Mouse (Mus musculus): ENCODE data around the gene Rpusd1.
"Not testable (repeated sequence)": the region's sequence is repeated elsewhere in the genome, so short reads cannot be mapped to it uniquely, and the experiment has no call there.

Gene Rpusd1

GRCm38 (mm10) chr17:25735745-25736144 is 8.3 kb downstream of the Rpusd1 start, which contains the start of gene Mslnl:
Gene Mslnl (plus strand): TSS chr17:25736042.
- no peak for DNase-seq (ENCODE audit: low read depth, low spot score)

GRCm38 (mm10) chr17:25738861-25739260 is 11.4 kb downstream of the Rpusd1 start:
- DNase-seq (ENCODE audit: low read depth, low spot score), result no peak

- DNase-seq (ENCODE audit: low read depth, low spot score), result not testable (repeated sequence)
These were observed 14.0 kb downstream of the Rpusd1 start for GRCm38 (mm10) chr17:25741471-25741870.

- DNase-seq (ENCODE audit: low read depth, low spot score), result no peak
These were observed 16.4 kb downstream of the Rpusd1 start for GRCm38 (mm10) chr17:25743831-25744230.

GRCm38 (mm10) chr17:25744311-25744710 is 16.8 kb downstream of the Rpusd1 start:
- no peak for DNase-seq (ENCODE audit: low read depth, low spot score)

- no peak for DNase-seq (ENCODE audit: low read depth, low spot score)
These were observed 20.8 kb downstream of the Rpusd1 start for GRCm38 (mm10) chr17:25748238-25748637.

GRCm38 (mm10) chr17:25749314-25749713 is 21.8 kb downstream of the Rpusd1 start:
- no peak for DNase-seq (ENCODE audit: low read depth, low spot score)

- no peak for DNase-seq (ENCODE audit: low read depth, low spot score)
These were observed 24.0 kb downstream of the Rpusd1 start for GRCm38 (mm10) chr17:25751446-25751845.

GRCm38 (mm10) chr17:25754241-25754640 is 26.8 kb downstream of the Rpusd1 start, which contains the start of gene Msln:
Gene Msln (minus strand): TSS chr17:25754378.
- no peak for DNase-seq (ENCODE audit: low read depth, low spot score)

GRCm38 (mm10) chr17:25755086-25755485 is 27.6 kb downstream of the Rpusd1 start:
- DNase-seq (ENCODE audit: low read depth, low spot score), result no peak

GRCm38 (mm10) chr17:25755627-25756377 is 28.3 kb downstream of the Rpusd1 start:
- DNase-seq (ENCODE audit: low read depth, low spot score), result no peak

GRCm38 (mm10) chr17:25756378-25757242 is 29.1 kb downstream of the Rpusd1 start:
- no peak for DNase-seq (ENCODE audit: low read depth, low spot score)

- no peak for DNase-seq (ENCODE audit: low read depth, low spot score)
These were observed 30.2 kb downstream of the Rpusd1 start for GRCm38 (mm10) chr17:25757691-25758090.

- DNase-seq (ENCODE audit: low read depth, low spot score), result no peak
These were observed 32.7 kb downstream of the Rpusd1 start for GRCm38 (mm10) chr17:25760148-25760547.

GRCm38 (mm10) chr17:25761561-25761970 is 34.1 kb downstream of the Rpusd1 start:
- no peak for DNase-seq (ENCODE audit: low read depth, low spot score)

GRCm38 (mm10) chr17:25762591-25762990 is 35.1 kb downstream of the Rpusd1 start:
- no peak for DNase-seq (ENCODE audit: low read depth, low spot score)

GRCm38 (mm10) chr17:25765886-25766285 is 38.4 kb downstream of the Rpusd1 start:
- DNase-seq (ENCODE audit: low read depth, low spot score), result no peak

GRCm38 (mm10) chr17:25769331-25769730 is 41.9 kb downstream of the Rpusd1 start:
- DNase-seq (ENCODE audit: low read depth, low spot score), result no peak

GRCm38 (mm10) chr17:25773549-25774120 is 46.2 kb downstream of the Rpusd1 start, which contains the start of gene Narfl:
Gene Narfl (plus strand): TSS chr17:25773776.
- DNase-seq (ENCODE audit: low read depth, low spot score), result peak; percentile 97

GRCm38 (mm10) chr17:25775318-25776062 is 48.0 kb downstream of the Rpusd1 start:
- DNase-seq (ENCODE audit: low read depth, low spot score), result no peak

GRCm38 (mm10) chr17:25777948-25778347 is 50.5 kb downstream of the Rpusd1 start:
- no peak for DNase-seq (ENCODE audit: low read depth, low spot score)

All from skeletal muscle tissue, adult 2 months (tissue).